ENCODE assay signal across 8 mouse cellular contexts in genomic region chr10:69398763-69399590, GRCm38 (mm10). TPM values are rescaled to one million over a fixed set of nuclear protein-coding genes. Genes with fewer than 3 reads are reported as not detected.
DNase-seq lines count a peak whose midpoint lies in the region; ATAC-seq lines count a peak whose summit lies in the region.

TSS of gene Ank3 (plus strand) at chr10:69398773.

- H3K9me3 ChIP-seq in heart, embryonic 13.5 days, result no peaks in the 10 kb centered on the region
- H3K9me3 ChIP-seq in kidney, embryonic 16.5 days (ENCODE audit: low read length), result no peaks in the 10 kb centered on the region

- H3K27me3 ChIP-seq in heart, embryonic 13.5 days (replicated peaks), result peaks cover 62% of the 10 kb centered on the region
- peaks cover 23% of the 10 kb centered on the region for H3K27me3 ChIP-seq in kidney, embryonic 16.5 days (ENCODE audit: insufficient read depth, low read length)

- peak within 1 kb of the TSS; percentile 80 for H3K9ac ChIP-seq in heart, embryonic 13.5 days
- peak within 1 kb of the TSS; percentile 80 for H3K9ac ChIP-seq in kidney, embryonic 16.5 days (replicated peaks; ENCODE audit: low read length)

- H3K36me3 ChIP-seq in heart, embryonic 13.5 days, result no peaks in the 10 kb centered on the region
- no peaks in the 10 kb centered on the region for H3K36me3 ChIP-seq in kidney, embryonic 16.5 days (ENCODE audit: insufficient read depth, low read length)

- H3K4me2 ChIP-seq in heart, embryonic 13.5 days, result peak within 1 kb of the TSS; percentile 100
- peak within 1 kb of the TSS; percentile 99 for H3K4me2 ChIP-seq in kidney, embryonic 16.5 days (replicated peaks; ENCODE audit: low read depth, low read length)

- H3K27ac ChIP-seq in heart, embryonic 13.5 days (replicated peaks), result no peak within 1 kb of the TSS
- 0 out of 2 replicates have a peak within 1 kb of the TSS, but pooled peaks have one; percentile 3 for H3K27ac ChIP-seq in kidney, embryonic 16.5 days (ENCODE audit: low read length)

- 0 out of 2 replicates have a peak, but pooled peaks have one; percentile 2 for ATAC-seq in heart, embryonic 13.5 days (ENCODE audit: extremely low read depth, insufficient number of reproducible peaks, low FRiP score, low TSS enrichment)
- peak; percentile 89 for ATAC-seq in kidney, embryonic 16.5 days (ENCODE audit: low FRiP score, low TSS enrichment)

- DNase-seq in layer of hippocampus, adult 8-10 months (ENCODE audit: low spot score in 2 of 2), result no peak
- no peak for DNase-seq in layer of hippocampus, adult 11-12 months (ENCODE audit: low spot score)
- peak; percentile 56 for DNase-seq in embryo, embryonic 9.5 days (ENCODE audit: extremely low spot score)
- peak; percentile 69 to 77 for DNase-seq in lung, adult 18-20 months
- peak; percentile 23 for DNase-seq in ovary, postnatal 14 days (ENCODE audit: low spot score)
- no peak for DNase-seq in c-Kit-positive CD71-positive TER-119-positive erythroid progenitor cells, embryonic 14.5 days (ENCODE audit: low spot score)

- H3K4me3 ChIP-seq in heart, embryonic 13.5 days, result peak within 1 kb of the TSS; percentile 78
- H3K4me3 ChIP-seq in kidney, embryonic 16.5 days (ENCODE audit: low read length), result peak within 1 kb of the TSS; percentile 74

- H3K4me1 ChIP-seq in heart, embryonic 13.5 days, result peaks cover 27% of the 10 kb centered on the region
- peaks cover 17% of the 10 kb centered on the region; the same call in 1 of the 2 replicates for H3K4me1 ChIP-seq in kidney, embryonic 16.5 days (ENCODE audit: insufficient read depth, low read length)

- WGBS in heart, embryonic 13.5 days, result under 1% methylated on average over 77 of the region's 77 CpGs
- under 1% methylated on average over 74 of the region's 77 CpGs for WGBS in kidney, embryonic 16.5 days

RNA-seq across cellular contexts. Expression of gene Ank3, which starts in this region (rescaled TPM):
- total RNA-seq in layer of hippocampus, adult 8-10 months (2022), result 100 to 1,000 TPM; 396 to 490 (median 435) TPM
- 30.8 and 31.1 TPM in 2 replicates for polyA plus RNA-seq in heart, embryonic 13.5 days (2015; fragmentation: Nextera tagmentation; extraction: Ambion mirVana)
- polyA plus RNA-seq in kidney, embryonic 16.5 days (2015; fragmentation: Nextera tagmentation; extraction: Ambion mirVana), result 47.6 and 53.8 TPM in 2 replicates

Comparison
In these comparisons a context has a peak if more than half of its experiments do, and no peak if none do; other contexts are left out.
1. DNase-seq: peak in embryo, embryonic 9.5 days (single experiment), lung, adult 18-20 months (2 of 2) and ovary, postnatal 14 days (single experiment); none in layer of hippocampus, adult 8-10 months (0 of 2), layer of hippocampus, adult 11-12 months (single experiment) and c-Kit-positive CD71-positive TER-119-positive erythroid progenitor cells, embryonic 14.5 days (single experiment).